Mouse (Mus musculus) neural tube, embryonic 15.5 days (tissue): ENCODE results near the gene Eif3d. TPM values are rescaled to one million over a fixed set of nuclear protein-coding genes. Genes with fewer than 3 reads are reported as not detected.
A peak's percentile ranks its signal among the peaks of the same experiment; 100 is the strongest.

Experiments used
- ATAC-seq: fragments of 200-750 bp; cut with Nextera tagmentation; 2 replicates; pipeline ENCODE4 v1.8.0; 2017; ENCODE audit warnings: mild to moderate bottlenecking, moderate TSS enrichment, moderate library complexity; ENCODE audit not compliant: low FRiP score
- H3K27ac ChIP-seq: fragments of 300-500 bp; sonication (generic); replicated peaks from 2 replicates; pipeline ENCODE4 v1.5.1; 2015; ENCODE audit warnings: mild to moderate bottlenecking, inconsistent platforms
- H3K27me3 ChIP-seq: fragments of 300-500 bp; sonication (generic); replicated peaks from 2 replicates; pipeline ENCODE4 v1.6.1; 2015; ENCODE audit warnings: inconsistent platforms
- H3K36me3 ChIP-seq: fragments of 300-500 bp; sonication (generic); 2 replicates; pipeline ENCODE4 v1.6.1; 2015; ENCODE audit warnings: inconsistent platforms
- H3K4me1 ChIP-seq: fragments of 300-500 bp; sonication (generic); 2 replicates; pipeline ENCODE4 v1.6.1; 2015; ENCODE audit warnings: inconsistent platforms
- H3K4me2 ChIP-seq: fragments of 300-500 bp; sonication (generic); 2 replicates; pipeline ENCODE4 v1.6.1; 2015; ENCODE audit warnings: inconsistent platforms, mild to moderate bottlenecking, moderate library complexity
- H3K4me3 ChIP-seq: fragments of 300-500 bp; sonication (generic); replicated peaks from 2 replicates; pipeline ENCODE4 v1.5.1; 2015; ENCODE audit warnings: mild to moderate bottlenecking, inconsistent platforms
- H3K9ac ChIP-seq: fragments of 300-500 bp; sonication (generic); replicated peaks from 2 replicates; pipeline ENCODE4 v1.6.1; 2015; ENCODE audit warnings: mild to moderate bottlenecking, inconsistent platforms
- H3K9me3 ChIP-seq: fragments of 300-500 bp; sonication (generic); replicated peaks from 2 replicates; pipeline ENCODE4 v1.6.1; 2016; ENCODE audit warnings: inconsistent platforms
- WGBS: fragments of 180-500 bp; shearing (Covaris S2); methylation state at CpG from one replicate; pipeline ENCODE4 v1.1.7; 2015; ENCODE audit warnings: mixed read lengths; 5-methylcytosine and 5-hydroxymethylcytosine counted together
- polyA plus RNA-seq: library from polyadenylated mRNA; unstranded; fragments of >200 nt; fragmentation: Nextera tagmentation; extraction: Ambion mirVana; gene quantifications from 2 replicates; pipeline ENCODE4 v1.2.1, GENCODE M21; 2015

Eif3d gene
- polyA plus RNA-seq, 1 experiment from 2014 or later: 156 TPM

- Histone ChIP-seq H3K27me3 (no peaks in the 10 kb centered on the region), H3K9me3 (no peaks in the 10 kb centered on the region), H3K36me3 (peaks cover 60% of the 10 kb centered on the region), H3K9ac (no peak overlapping the region), H3K4me3 (no peak overlapping the region), H3K27ac (no peak overlapping the region), H3K4me2 (no peak overlapping the region), H3K4me1 (peaks cover 13% of the 10 kb centered on the region)
- ATAC-seq: no peak
- WGBS: 89% methylated on average over 7 of the region's 7 CpGs
These were observed 21.6 kb downstream of the Eif3d start for GRCm38 (mm10) chr15:77949061-77949460.

- Histone ChIP-seq H3K4me3 (no peak overlapping the region), H3K9ac (no peak overlapping the region), H3K27me3 (no peaks in the 10 kb centered on the region), H3K4me1 (no peaks in the 10 kb centered on the region), H3K4me2 (no peak overlapping the region), H3K27ac (no peak overlapping the region), H3K9me3 (no peaks in the 10 kb centered on the region), H3K36me3 (peaks cover 69% of the 10 kb centered on the region)
- 86% methylated on average over 4 of the region's 4 CpGs for WGBS
- no peak for ATAC-seq
These were observed 24.9 kb downstream of the Eif3d start for GRCm38 (mm10) chr15:77945711-77946110.

GRCm38 (mm10) chr15:77941563-77941962 lies 29.1 kb downstream of the Eif3d start:
- ATAC-seq: no peak
- Histone ChIP-seq H3K9me3 (no peaks in the 10 kb centered on the region), H3K4me1 (no peaks in the 10 kb centered on the region), H3K27ac (no peak overlapping the region), H3K9ac (no peak overlapping the region), H3K4me2 (no peak overlapping the region), H3K4me3 (no peak overlapping the region), H3K36me3 (peaks cover 46% of the 10 kb centered on the region), H3K27me3 (no peaks in the 10 kb centered on the region)
- 87% methylated on average over 3 of the region's 3 CpGs for WGBS

GRCm38 (mm10) chr15:77938516-77938915 lies 32.1 kb downstream of the Eif3d start:
- Histone ChIP-seq H3K9ac (no peak overlapping the region), H3K27me3 (no peaks in the 10 kb centered on the region), H3K4me3 (no peak overlapping the region), H3K4me2 (no peak overlapping the region), H3K9me3 (no peaks in the 10 kb centered on the region), H3K36me3 (peaks cover 20% of the 10 kb centered on the region), H3K4me1 (peaks cover 10% of the 10 kb centered on the region), H3K27ac (no peak overlapping the region)
- WGBS: 79% methylated on average over 5 of the region's 5 CpGs
- no peak for ATAC-seq

- Histone ChIP-seq H3K4me2 (no peak overlapping the region), H3K4me3 (no peak overlapping the region), H3K27me3 (no peaks in the 10 kb centered on the region), H3K9ac (no peak overlapping the region), H3K27ac (no peak overlapping the region; the same call in 1 of the 2 replicates), H3K4me1 (peaks cover 14% of the 10 kb centered on the region), H3K9me3 (no peaks in the 10 kb centered on the region), H3K36me3 (no peaks in the 10 kb centered on the region)
- 64% methylated on average over 14 of the region's 14 CpGs for WGBS
- no peak for ATAC-seq
These were observed 34.8 kb downstream of the Eif3d start for GRCm38 (mm10) chr15:77935673-77936375.

- H3K27me3 ChIP-seq: no peaks in the 10 kb centered on the region
- no peak for ATAC-seq
These were observed 35.6 kb downstream of the Eif3d start for GRCm38 (mm10) chr15:77934968-77935367.

GRCm38 (mm10) chr15:77934326-77934725 lies 36.3 kb downstream of the Eif3d start:
- Histone ChIP-seq H3K4me3 (no peak overlapping the region), H3K9ac (no peak overlapping the region), H3K36me3 (no peaks in the 10 kb centered on the region), H3K4me2 (no peak overlapping the region), H3K9me3 (no peaks in the 10 kb centered on the region), H3K27me3 (no peaks in the 10 kb centered on the region), H3K27ac (no peak overlapping the region), H3K4me1 (peaks cover 23% of the 10 kb centered on the region)
- 84% methylated on average over 11 of the region's 11 CpGs for whole genome bisulfite sequencing
- ATAC-seq: no peak

More at GRCm38 (mm10) chr15:77934968-77935367, 35.6 kb downstream of the Eif3d start:
- Histone ChIP-seq H3K27ac (no peak overlapping the region), H3K4me3 (no peak overlapping the region), H3K4me1 (peaks cover 16% of the 10 kb centered on the region), H3K9me3 (no peaks in the 10 kb centered on the region), H3K9ac (no peak overlapping the region), H3K36me3 (no peaks in the 10 kb centered on the region), H3K4me2 (no peak overlapping the region)
- WGBS: 72% methylated on average over 5 of the region's 5 CpGs

- peak overlapping the region; percentile 40 for H3K9ac ChIP-seq
- peak overlapping the region; percentile 54 for H3K4me2 ChIP-seq
- under 1% methylated on average over 14 of the region's 14 CpGs for WGBS
- no peak for ATAC-seq
- H3K36me3 ChIP-seq: no peaks in the 10 kb centered on the region
- peak overlapping the region; percentile 22; the same call in 1 of the 2 replicates for H3K4me3 ChIP-seq
- no peaks in the 10 kb centered on the region for H3K9me3 ChIP-seq
- H3K27me3 ChIP-seq: no peaks in the 10 kb centered on the region
- peaks cover 24% of the 10 kb centered on the region for H3K4me1 ChIP-seq
- H3K27ac ChIP-seq: no peak overlapping the region
These were observed 36.8 kb downstream of the Eif3d start for GRCm38 (mm10) chr15:77933770-77934169.

- WGBS: 72% methylated on average over 3 of the region's 3 CpGs
- no peaks in the 10 kb centered on the region for H3K9me3 ChIP-seq
- no peak overlapping the region for H3K4me3 ChIP-seq
- no peaks in the 10 kb centered on the region for H3K27me3 ChIP-seq
- peak overlapping the region; percentile 54; the same call in 1 of the 2 replicates for H3K4me2 ChIP-seq
- ATAC-seq: no peak
- H3K9ac ChIP-seq: no peak overlapping the region; the same call in 1 of the 2 replicates
- H3K27ac ChIP-seq: no peak overlapping the region
- H3K4me1 ChIP-seq: peaks cover 24% of the 10 kb centered on the region
- no peaks in the 10 kb centered on the region for H3K36me3 ChIP-seq
These were observed 37.4 kb downstream of the Eif3d start for GRCm38 (mm10) chr15:77933222-77933621.

- WGBS: 78% methylated on average over 6 of the region's 6 CpGs
- Histone ChIP-seq H3K4me2 (no peak overlapping the region), H3K9ac (no peak overlapping the region), H3K4me1 (peaks cover 39% of the 10 kb centered on the region), H3K27ac (no peak overlapping the region), H3K27me3 (no peaks in the 10 kb centered on the region), H3K36me3 (peaks cover 4% of the 10 kb centered on the region; the same call in 1 of the 2 replicates), H3K9me3 (no peaks in the 10 kb centered on the region), H3K4me3 (no peak overlapping the region)
- no peak for ATAC-seq
These were observed 39.0 kb downstream of the Eif3d start for GRCm38 (mm10) chr15:77931689-77932016.

- WGBS: 85% methylated on average over 6 of the region's 6 CpGs
- Histone ChIP-seq H3K4me2 (no peak overlapping the region), H3K9me3 (no peaks in the 10 kb centered on the region), H3K4me3 (no peak overlapping the region), H3K36me3 (peaks cover 8% of the 10 kb centered on the region; the same call in 1 of the 2 replicates), H3K4me1 (peaks cover 39% of the 10 kb centered on the region), H3K27me3 (no peaks in the 10 kb centered on the region), H3K27ac (no peak overlapping the region), H3K9ac (no peak overlapping the region)
- no peak for ATAC-seq
These were observed 39.5 kb downstream of the Eif3d start for GRCm38 (mm10) chr15:77930986-77931688.

GRCm38 (mm10) chr15:77929804-77930203 lies 40.8 kb downstream of the Eif3d start:
- Histone ChIP-seq H3K4me1 (peaks cover 39% of the 10 kb centered on the region), H3K4me3 (peak overlapping the region; percentile 79), H3K36me3 (peaks cover 8% of the 10 kb centered on the region; the same call in 1 of the 2 replicates), H3K27me3 (no peaks in the 10 kb centered on the region), H3K4me2 (peak overlapping the region; percentile 85), H3K9me3 (no peaks in the 10 kb centered on the region), H3K9ac (peak overlapping the region; percentile 68), H3K27ac (peak overlapping the region; percentile 91; the same call in 1 of the 2 replicates)
- ATAC-seq: no peak
- 50% methylated on average over 8 of the region's 8 CpGs for WGBS
